Mouse (Mus musculus): ENCODE data around the gene Dusp5. TPM values are rescaled to one million over a fixed set of nuclear protein-coding genes. Genes with fewer than 3 reads are reported as not detected.
"Not testable (repeated sequence)": the region's sequence is repeated elsewhere in the genome, so short reads cannot be mapped to it uniquely, and the experiment has no call there.

The Dusp5 gene
- polyA plus RNA-seq, 1 experiment from 2014 or later: 5.9 TPM

- not testable (repeated sequence) for H3K27me3 ChIP-seq (replicated peaks); H3K4me1 ChIP-seq; ATAC-seq; H3K9ac ChIP-seq; H3K4me3 ChIP-seq; H3K4me2 ChIP-seq; H3K27ac ChIP-seq; H3K36me3 ChIP-seq
- peaks cover 18% of the 10 kb centered on the region for H3K9me3 ChIP-seq (replicated peaks)
- WGBS (ENCODE audit: insufficient replicate concordance): 91% methylated on average over 7 of the region's 7 CpGs
Observed at GRCm38 (mm10) chr19:53588968-53589367, 60.1 kb downstream of the Dusp5 start, which contains the start of gene Nutf2-ps1. Gene Nutf2-ps1 (minus strand): TSS chr19:53589068.

Other genes with a start within 250 kb of the Dusp5 start
- gene Mxi1, start 218.6 kb upstream of the Dusp5 start, polyA plus RNA-seq (2016; fragmentation: Nextera tagmentation; extraction: Ambion mirVana): 38.3 and 39.3 TPM in 2 replicates
- gene Gm10197, start 157.3 kb upstream of the Dusp5 start, polyA plus RNA-seq (2016; fragmentation: Nextera tagmentation; extraction: Ambion mirVana): not detected in 2 replicates
- 29.3 and 30.6 TPM in 2 replicates for gene Smndc1, start 138.5 kb upstream of the Dusp5 start, polyA plus RNA-seq (2016; fragmentation: Nextera tagmentation; extraction: Ambion mirVana)
- gene Nutf2-ps1, start 60.0 kb downstream of the Dusp5 start, polyA plus RNA-seq (2016; fragmentation: Nextera tagmentation; extraction: Ambion mirVana): 289 and 313 TPM in 2 replicates
- gene Smc3, start 71.3 kb downstream of the Dusp5 start, polyA plus RNA-seq (2016; fragmentation: Nextera tagmentation; extraction: Ambion mirVana): 52.9 and 53.3 TPM in 2 replicates
- 0.18 and 0.53 TPM in 2 replicates for gene Rbm20, start 148.2 kb downstream of the Dusp5 start, polyA plus RNA-seq (2016; fragmentation: Nextera tagmentation; extraction: Ambion mirVana)

Measured in liver, embryonic 12.5 days (tissue).